Mouse (Mus musculus) liver, embryonic 14.5 days (tissue): ENCODE results near the gene Eif5b. TPM values are rescaled to one million over a fixed set of nuclear protein-coding genes. Genes with fewer than 3 reads are reported as not detected.

Experiments
- ATAC-seq: fragments of 200-750 bp; cut with Nextera tagmentation; 2 replicates; pipeline ENCODE4 v1.8.0; 2017; ENCODE audit warnings: moderate number of reproducible peaks, mild to moderate bottlenecking, moderate library complexity; ENCODE audit not compliant: insufficient read depth
- DNase-seq, 3 experiments: peaks; one replicate each; pipeline ENCODE4 v3.0.0-alpha.2; 2012 to 2013; ENCODE audit warnings: low read depth in 3 of 3, low spot score in 3 of 3
- H3K27ac ChIP-seq: fragments of 300-500 bp; sonication (generic); 2 replicates; pipeline ENCODE4 v1.5.1; 2014; ENCODE audit warnings: moderate library complexity, mild to moderate bottlenecking, control low read depth, inconsistent platforms
- H3K27me3 ChIP-seq: fragments of 300-500 bp; sonication (generic); 2 replicates; pipeline ENCODE4 v1.6.1; 2014; ENCODE audit warnings: mild to moderate bottlenecking, low read length, moderate library complexity; ENCODE audit not compliant: control insufficient read depth, insufficient read depth
- H3K36me3 ChIP-seq: fragments of 300-500 bp; sonication (generic); replicated peaks from 2 replicates; pipeline ENCODE4 v1.6.1; 2014; ENCODE audit warnings: low read depth; ENCODE audit not compliant: control insufficient read depth, insufficient read depth
- H3K4me1 ChIP-seq, 2 experiments: fragments of 200-500 bp in 1 of 2; fragments of 300-500 bp in 1 of 2; sonication (generic) in 1 of 2; replicated peaks; 2 replicates each; pipeline ENCODE4 v1.6.1; 2012 to 2014; ENCODE audit warnings: antibody characterized with exemption in 1 of 2, inconsistent platforms in 1 of 2, low read length in 1 of 2; ENCODE audit not compliant: control insufficient read depth in 2 of 2, insufficient read depth in 2 of 2
- H3K4me2 ChIP-seq: fragments of 300-500 bp; sonication (generic); 2 replicates; pipeline ENCODE4 v1.6.1; 2014; ENCODE audit warnings: low read depth, mild to moderate bottlenecking, control low read depth, moderate library complexity
- H3K4me3 ChIP-seq, 2 experiments: fragments of 200-500 bp in 1 of 2; fragments of 300-500 bp in 1 of 2; sonication (generic) in 1 of 2; 2 replicates each; pipeline ENCODE4 v1.5.1; 2012 to 2014; ENCODE audit warnings: low read depth in 2 of 2, low read length in 2 of 2, mild to moderate bottlenecking in 2 of 2, control low read depth in 1 of 2, inconsistent platforms in 1 of 2, moderate library complexity in 1 of 2; ENCODE audit not compliant: insufficient read depth in 1 of 2
- H3K9ac ChIP-seq: fragments of 300-500 bp; sonication (generic); replicated peaks from 2 replicates; pipeline ENCODE4 v1.6.1; 2014; ENCODE audit warnings: mild to moderate bottlenecking, control low read depth, moderate library complexity
- H3K9me3 ChIP-seq: fragments of 300-500 bp; sonication (generic); 2 replicates; pipeline ENCODE4 v1.6.1; 2016; ENCODE audit warnings: low read length, mixed read lengths; ENCODE audit not compliant: control insufficient read depth
- CTCF ChIP-seq: IDR thresholded peaks from 2 replicates; pipeline ENCODE4 v1.5.1; 2016; ENCODE audit warnings: antibody characterized with exemption, low read depth, control low read depth
- EP300 ChIP-seq: IDR thresholded peaks from 2 replicates; pipeline ENCODE4 v1.6.1; 2016; ENCODE audit warnings: antibody characterized with exemption, low read depth
- WGBS: fragments of 180-500 bp; shearing (Covaris S2); extraction: QIAGEN DNeasy Blood & Tissue Kit; methylation state at CpG from one replicate; pipeline ENCODE4 v1.1.7; 2014; ENCODE audit not compliant: insufficient replicate concordance; 5-methylcytosine and 5-hydroxymethylcytosine counted together
- polyA plus RNA-seq, 2 experiments: library from polyadenylated mRNA; depleted of rRNA in 1 of 2; stranded (reverse) in 1 of 2; unstranded in 1 of 2; fragments of >200 nt; fragmentation: Nextera tagmentation in 1 of 2; extraction: Ambion mirVana in 1 of 2; gene quantifications; 2 replicates each; pipeline versions ENCODE4 v1.2.1 to v1.2.3; 2012 to 2014

The Eif5b gene
- polyA plus RNA-seq, 2 experiments: 14.0 to 23.9 TPM

DNA sequence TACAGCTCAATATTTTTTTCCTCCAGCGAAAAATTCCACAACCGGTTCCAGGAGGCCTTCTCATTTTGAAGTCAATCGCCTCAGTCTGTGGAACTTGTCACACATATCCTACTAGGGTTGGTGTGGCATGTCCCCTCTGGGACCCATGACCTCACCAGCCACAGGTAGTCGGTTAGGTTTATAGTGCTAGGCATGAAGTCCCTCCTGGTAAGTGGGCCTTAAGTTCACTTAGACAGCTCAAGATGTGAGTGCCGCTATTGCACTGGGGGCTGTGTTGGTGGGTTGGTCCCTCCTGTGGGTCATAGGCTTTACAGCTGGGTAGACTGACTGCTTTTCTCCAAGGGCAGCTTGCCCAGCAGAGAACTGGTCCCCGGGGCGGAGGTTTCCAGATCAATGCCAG, 20.5 kb upstream of the Eif5b start:
- H3K4me2 ChIP-seq: no peak overlapping the region
- no peak for TF ChIP-seq CTCF
- TF ChIP-seq EP300: no peak
- H3K9me3 ChIP-seq: no peaks in the 10 kb centered on the region
- no peak overlapping the region for H3K4me3 ChIP-seq
- H3K27ac ChIP-seq: no peak overlapping the region
- no peak for ATAC-seq
- no peak overlapping the region for H3K9ac ChIP-seq
- H3K27me3 ChIP-seq: no peaks in the 10 kb centered on the region
- no peaks in the 10 kb centered on the region for H3K36me3 ChIP-seq
- no peak for DNase-seq
- WGBS: 76% methylated on average over 7 of the region's 7 CpGs
- no peaks in the 10 kb centered on the region for H3K4me1 ChIP-seq

DNA sequence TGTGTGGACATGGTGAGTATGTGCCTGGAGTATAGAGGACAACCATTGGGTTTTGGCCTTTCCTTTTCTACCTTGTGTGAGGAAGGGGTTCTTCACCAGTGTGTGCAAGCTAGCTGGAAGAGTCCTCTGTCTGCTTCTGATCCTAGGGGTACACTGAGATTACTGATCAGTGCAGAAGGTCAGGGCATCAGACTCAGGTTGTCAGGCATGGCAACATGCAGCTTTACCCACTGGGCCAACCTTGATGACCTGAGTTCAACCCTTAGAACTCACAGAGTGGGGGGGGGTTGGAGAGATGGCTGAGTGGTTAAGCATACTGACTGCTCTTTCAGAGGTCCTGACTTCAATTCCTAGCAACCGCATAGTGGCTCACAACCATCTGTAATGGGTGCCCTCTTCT, 13.5 kb upstream of the Eif5b start:
- no peak for ATAC-seq
- Histone ChIP-seq H3K36me3 (peaks cover 33% of the 10 kb centered on the region), H3K4me2 (no peak overlapping the region), H3K9ac (no peak overlapping the region), H3K27me3 (no peaks in the 10 kb centered on the region), H3K4me3 (no peak overlapping the region), H3K9me3 (no peaks in the 10 kb centered on the region), H3K4me1 (no peaks in the 10 kb centered on the region), H3K27ac (no peak overlapping the region)
- no peak for DNase-seq
- 77% methylated on average over 1 of the region's 1 CpGs for WGBS
- TF ChIP-seq CTCF (no peak), EP300 (no peak)

DNA sequence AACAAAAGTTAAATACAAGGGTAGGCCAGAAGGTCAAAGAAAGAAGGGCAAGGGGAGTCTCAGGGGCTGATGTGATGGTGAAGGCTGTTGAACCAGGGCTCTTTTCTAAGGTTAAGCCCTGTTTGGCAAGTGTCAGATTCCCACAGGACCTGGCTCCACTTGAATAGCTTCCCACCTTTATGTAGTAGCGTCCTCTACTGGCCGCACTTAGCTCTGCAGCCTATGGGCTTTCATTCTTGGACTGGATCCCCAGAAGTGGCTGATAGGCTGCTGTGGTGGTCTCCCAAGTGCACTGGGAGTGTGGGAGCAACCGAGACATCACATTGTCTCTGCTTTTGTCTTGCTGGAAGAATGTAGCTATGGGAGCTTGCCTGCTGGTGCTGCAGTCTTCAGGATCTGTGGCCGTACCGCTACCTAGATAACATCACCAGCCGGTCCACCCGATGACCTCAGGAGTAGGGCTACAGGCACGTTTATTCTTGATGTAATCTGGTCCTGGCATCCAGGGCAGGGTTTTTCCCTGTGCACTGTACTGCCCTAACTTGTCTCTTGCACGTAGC, 12.0 kb upstream of the Eif5b start:
- Histone ChIP-seq H3K27me3 (no peaks in the 10 kb centered on the region), H3K27ac (no peak overlapping the region), H3K9ac (no peak overlapping the region), H3K36me3 (peaks cover 47% of the 10 kb centered on the region), H3K9me3 (no peaks in the 10 kb centered on the region), H3K4me2 (no peak overlapping the region), H3K4me1 (no peaks in the 10 kb centered on the region), H3K4me3 (no peak overlapping the region)
- TF ChIP-seq EP300 (no peak), CTCF (peak; percentile 78)
- ATAC-seq: no peak
- DNase-seq: no peak
- 70% methylated on average over 9 of the region's 9 CpGs for WGBS

- no peak for DNase-seq
- Histone ChIP-seq H3K27me3 (no peaks in the 10 kb centered on the region), H3K4me2 (no peak overlapping the region), H3K9ac (no peak overlapping the region), H3K27ac (no peak overlapping the region), H3K4me3 (no peak overlapping the region), H3K36me3 (peaks cover 65% of the 10 kb centered on the region), H3K4me1 (no peaks in the 10 kb centered on the region), H3K9me3 (no peaks in the 10 kb centered on the region)
- ATAC-seq: no peak
- 79% methylated on average over 5 of the region's 5 CpGs for WGBS
- no peak for TF ChIP-seq EP300
- TF ChIP-seq CTCF: no peak
These were observed 10.0 kb upstream of the Eif5b start for GRCm38 (mm10) chr1:37987856-37988255.

DNA sequence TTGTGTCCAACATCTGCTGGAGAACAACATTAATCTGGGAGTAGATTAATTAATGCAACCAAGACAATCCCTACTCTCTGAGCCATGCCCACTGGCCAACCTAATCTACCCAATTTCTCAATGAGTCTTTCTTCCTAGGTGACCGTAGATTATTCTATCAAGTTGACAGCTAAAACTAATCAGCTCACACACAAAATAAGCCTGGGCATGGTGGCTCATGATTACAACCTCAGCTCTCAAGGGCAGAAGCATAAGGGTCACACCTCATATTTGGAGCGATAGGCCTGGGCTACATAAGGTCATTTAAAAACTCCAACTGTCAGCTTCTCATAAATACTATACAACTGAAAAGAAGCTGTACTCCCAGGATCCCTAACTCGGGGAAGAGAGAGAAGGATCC, 1.6 kb upstream of the Eif5b start:
- 14% methylated on average over 3 of the region's 3 CpGs for WGBS

More for the DNA sequence above, 1.6 kb upstream of the Eif5b start:
- peak overlapping the region; percentile 87 for H3K4me2 ChIP-seq
- H3K27ac ChIP-seq: peak overlapping the region; percentile 66
- DNase-seq (peak in 1 of 3 experiments; percentile 58), ATAC-seq (no peak)
- H3K4me1 ChIP-seq: peaks cover 14 to 23% of the 10 kb centered on the region in 2 experiments
- peak overlapping the region; percentile 73 for H3K9ac ChIP-seq
- TF ChIP-seq EP300 (no peak), CTCF (no peak)
- peak overlapping the region; percentile 88 to 94 for H3K4me3 ChIP-seq
- peaks cover 43% of the 10 kb centered on the region for H3K36me3 ChIP-seq
- H3K27me3 ChIP-seq: no peaks in the 10 kb centered on the region
- no peaks in the 10 kb centered on the region for H3K9me3 ChIP-seq
